Mouse (Mus musculus) heart, adult 8-10 months (tissue): ENCODE measurements at regions not wholly inside any gene's neighbourhood (a gene's known extent, or its start where the extent isn't known, plus 50 kb on each side); places are given as distances from the start of the nearest gene placed in this dataset.

ENCODE experiments used
- DNase-seq: peaks from one replicate; pipeline ENCODE4 v3.0.0; 2022; ENCODE audit warnings: low spot score

- no peak for DNase-seq
Measured at GRCm38 (mm10) chr6:36313586-36313985, 74.3 kb upstream of the Chrm2 start.
